Mouse (Mus musculus): ENCODE results near the gene Gm21698. TPM values are rescaled to one million over a fixed set of nuclear protein-coding genes. Genes with fewer than 3 reads are reported as not detected.
"Not testable (repeated sequence)": the region's sequence is repeated elsewhere in the genome, so short reads cannot be mapped to it uniquely, and the experiment has no call there.

Gene Gm21698
- 0.07 and 0.23 TPM in 2 replicates for polyA plus RNA-seq (2014; fragmentation: Nextera tagmentation; extraction: Ambion mirVana)

GRCm38 (mm10) chr5:25988550-25988949 lies at the start of gene Gm21698:
Gm21698 (minus strand) TSS chr5:25988650.
- H3K4me3 ChIP-seq (ENCODE audit: low read length); H3K9me3 ChIP-seq (ENCODE audit: control insufficient read depth, low read length); H3K4me2 ChIP-seq (replicated peaks; ENCODE audit: low read depth, low read length); H3K4me1 ChIP-seq (ENCODE audit: control insufficient read depth, insufficient read depth, low read length); H3K27ac ChIP-seq (ENCODE audit: low read depth, low read length); ATAC-seq (ENCODE audit: low FRiP score, low TSS enrichment); H3K27me3 ChIP-seq (ENCODE audit: control insufficient read depth, insufficient read depth, low read length); H3K36me3 ChIP-seq (ENCODE audit: control insufficient read depth, insufficient read depth, low read length); H3K9ac ChIP-seq (ENCODE audit: low read depth, low read length): not testable (repeated sequence)
- WGBS = no CpG with 5 or more reads among the region's 3 CpGs

GRCm38 (mm10) chr5:26022816-26023215 lies 34.4 kb upstream of the Gm21698 start, which contains the start of gene Gm5862:
Gm5862 (minus strand) TSS chr5:26022916.
- not testable (repeated sequence) for H3K9me3 ChIP-seq (ENCODE audit: control insufficient read depth, low read length); H3K4me1 ChIP-seq (ENCODE audit: control insufficient read depth, insufficient read depth, low read length); H3K27ac ChIP-seq (ENCODE audit: low read depth, low read length); H3K4me3 ChIP-seq (ENCODE audit: low read length); H3K9ac ChIP-seq (ENCODE audit: low read depth, low read length); H3K27me3 ChIP-seq (ENCODE audit: control insufficient read depth, insufficient read depth, low read length); H3K36me3 ChIP-seq (ENCODE audit: control insufficient read depth, insufficient read depth, low read length); ATAC-seq (ENCODE audit: low FRiP score, low TSS enrichment); H3K4me2 ChIP-seq (replicated peaks; ENCODE audit: low read depth, low read length)
- no CpG with 5 or more reads among the region's 3 CpGs for WGBS

DNA sequence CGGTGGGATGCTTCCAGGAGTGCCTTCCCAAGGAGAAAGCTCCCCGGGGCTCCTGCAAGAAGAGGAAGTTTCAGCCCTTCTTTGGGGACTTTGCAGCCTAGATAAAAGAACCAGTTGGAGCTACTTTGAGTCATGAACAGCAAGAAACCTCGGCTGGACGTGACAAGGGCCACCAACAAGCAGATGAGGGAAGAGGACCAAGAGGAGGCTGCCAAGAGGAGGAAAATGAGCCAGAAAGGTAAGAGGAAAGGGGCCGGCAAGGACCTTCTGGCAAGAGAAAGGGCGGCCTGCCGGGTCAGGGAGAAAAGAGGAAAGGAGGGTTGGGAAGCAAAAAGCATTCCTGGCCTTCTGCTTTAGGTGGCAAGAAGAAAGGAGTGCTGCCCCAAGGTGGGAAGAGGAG lies 19.2 kb upstream of the Gm21698 start:
- not testable (repeated sequence) for ATAC-seq (ENCODE audit: low FRiP score, low TSS enrichment); H3K4me3 ChIP-seq (ENCODE audit: low read length); H3K27me3 ChIP-seq (ENCODE audit: control insufficient read depth, insufficient read depth, low read length); H3K4me2 ChIP-seq (replicated peaks; ENCODE audit: low read depth, low read length); H3K9me3 ChIP-seq (ENCODE audit: control insufficient read depth, low read length); H3K9ac ChIP-seq (ENCODE audit: low read depth, low read length); H3K27ac ChIP-seq (ENCODE audit: low read depth, low read length); H3K4me1 ChIP-seq (ENCODE audit: control insufficient read depth, insufficient read depth, low read length); H3K36me3 ChIP-seq (ENCODE audit: control insufficient read depth, insufficient read depth, low read length)
- 72% methylated on average over 6 of the region's 7 CpGs for WGBS

DNA sequence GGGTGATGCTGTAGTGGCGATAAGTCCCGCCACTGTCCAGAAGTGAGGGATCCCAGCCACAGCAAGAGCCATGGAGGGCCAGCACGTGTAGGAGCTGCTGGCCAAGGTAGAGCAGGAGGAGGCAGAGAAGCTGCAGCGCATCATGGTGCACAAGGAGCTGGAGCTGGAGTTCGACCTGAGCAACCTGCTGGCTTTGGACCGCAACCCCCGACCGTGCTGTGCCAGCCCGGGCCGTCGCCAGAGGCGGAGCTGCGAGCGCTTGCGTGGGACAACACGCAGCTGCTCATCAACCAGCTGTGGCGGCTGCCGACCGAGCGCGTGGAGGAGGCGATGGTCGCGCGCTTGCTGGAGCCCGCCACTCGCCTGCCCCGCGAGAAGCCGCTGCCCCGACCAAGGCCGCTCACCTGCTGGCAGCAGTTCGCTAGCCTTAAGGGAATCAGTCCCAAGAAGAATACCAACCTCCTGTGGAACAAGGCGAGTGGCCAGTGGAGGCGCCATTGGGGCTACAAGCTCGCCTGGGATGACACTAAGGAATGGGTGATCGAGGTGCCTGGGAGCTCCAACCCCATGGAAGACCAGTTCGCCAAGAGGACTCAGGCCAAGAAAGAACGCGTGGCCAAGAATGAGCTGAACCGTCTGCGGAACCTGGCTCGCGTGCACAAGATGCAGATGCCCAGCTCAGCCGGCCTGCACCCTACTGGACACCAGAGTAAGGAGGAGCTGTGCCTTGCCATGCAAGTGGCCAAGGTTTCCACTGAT lies 18.7 kb upstream of the Gm21698 start:
- WGBS = 24% methylated on average over 45 of the region's 45 CpGs
- ATAC-seq (ENCODE audit: low FRiP score, low TSS enrichment) = peak; percentile 92

DNA sequence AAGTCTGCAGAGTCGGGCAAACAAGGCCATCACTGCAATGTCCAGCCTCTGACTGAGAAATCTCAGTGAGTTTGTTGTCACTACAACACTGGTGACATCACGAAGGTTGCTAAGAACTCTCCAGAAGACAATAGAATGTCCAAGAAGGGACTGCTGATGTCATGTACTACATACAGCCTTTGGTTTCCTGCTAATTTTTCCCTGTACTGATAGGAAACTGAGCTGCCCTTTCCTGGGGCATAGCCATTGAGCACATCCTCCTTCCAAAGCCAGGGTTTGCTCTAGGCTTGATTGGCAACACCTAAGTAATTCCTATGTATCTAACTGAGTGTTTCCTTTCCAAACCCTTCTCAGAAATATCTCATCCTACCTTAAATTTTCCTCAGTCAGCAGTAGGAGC lies 16.2 kb upstream of the Gm21698 start, which contains the start of gene Gm1979:
Gene Gm1979, minus strand, starts transcription at position 101 of the 400 bp plus-strand sequence.
- H3K9me3 ChIP-seq (ENCODE audit: control insufficient read depth, low read length); H3K4me3 ChIP-seq (ENCODE audit: low read length); H3K27ac ChIP-seq (ENCODE audit: low read depth, low read length); H3K4me2 ChIP-seq (replicated peaks; ENCODE audit: low read depth, low read length); ATAC-seq (ENCODE audit: low FRiP score, low TSS enrichment); H3K27me3 ChIP-seq (ENCODE audit: control insufficient read depth, insufficient read depth, low read length); H3K9ac ChIP-seq (ENCODE audit: low read depth, low read length); H3K36me3 ChIP-seq (ENCODE audit: control insufficient read depth, insufficient read depth, low read length); H3K4me1 ChIP-seq (ENCODE audit: control insufficient read depth, insufficient read depth, low read length): not testable (repeated sequence)
- 100% methylated on average over 1 of the region's 2 CpGs for WGBS

More for the DNA sequence above, 18.7 kb upstream of the Gm21698 start:
- not testable (repeated sequence) for H3K27ac ChIP-seq (ENCODE audit: low read depth, low read length); H3K4me1 ChIP-seq (ENCODE audit: control insufficient read depth, insufficient read depth, low read length); H3K9ac ChIP-seq (ENCODE audit: low read depth, low read length); H3K36me3 ChIP-seq (ENCODE audit: control insufficient read depth, insufficient read depth, low read length); H3K27me3 ChIP-seq (ENCODE audit: control insufficient read depth, insufficient read depth, low read length); H3K9me3 ChIP-seq (ENCODE audit: control insufficient read depth, low read length)
- peak overlapping the region; percentile 35 for H3K4me3 ChIP-seq (ENCODE audit: low read length)
- peak overlapping the region; percentile 53 for H3K4me2 ChIP-seq (replicated peaks; ENCODE audit: low read depth, low read length)

DNA sequence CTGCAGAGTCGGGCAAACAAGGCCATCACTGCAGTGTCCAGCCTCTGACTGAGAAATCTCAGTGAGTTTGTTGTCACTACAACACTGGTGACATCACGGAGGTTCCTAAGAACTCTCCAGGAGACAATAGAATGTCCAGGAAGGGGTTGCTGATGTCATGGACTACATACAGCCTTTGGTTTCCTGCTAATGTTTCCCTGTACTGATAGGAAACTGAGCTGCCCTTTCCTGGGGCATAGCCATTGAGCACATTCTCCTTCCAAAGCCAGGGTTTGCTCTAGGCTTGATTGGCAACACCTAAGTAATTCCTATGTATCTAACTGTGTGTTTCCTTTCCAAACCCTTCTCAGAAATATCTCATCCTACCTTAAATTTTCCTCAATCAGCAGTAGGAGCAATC lies 15.9 kb downstream of the Gm21698 start, which contains the start of gene Gm21680:
Gene Gm21680, minus strand, starts transcription at position 101 of the 400 bp plus-strand sequence.
- not testable (repeated sequence) for H3K4me3 ChIP-seq (ENCODE audit: low read length); H3K27me3 ChIP-seq (ENCODE audit: control insufficient read depth, insufficient read depth, low read length); H3K36me3 ChIP-seq (ENCODE audit: control insufficient read depth, insufficient read depth, low read length); ATAC-seq (ENCODE audit: low FRiP score, low TSS enrichment); H3K4me2 ChIP-seq (replicated peaks; ENCODE audit: low read depth, low read length); H3K27ac ChIP-seq (ENCODE audit: low read depth, low read length); H3K9me3 ChIP-seq (ENCODE audit: control insufficient read depth, low read length); H3K4me1 ChIP-seq (ENCODE audit: control insufficient read depth, insufficient read depth, low read length); H3K9ac ChIP-seq (ENCODE audit: low read depth, low read length)
- no CpG with 5 or more reads among the region's 2 CpGs for WGBS

DNA sequence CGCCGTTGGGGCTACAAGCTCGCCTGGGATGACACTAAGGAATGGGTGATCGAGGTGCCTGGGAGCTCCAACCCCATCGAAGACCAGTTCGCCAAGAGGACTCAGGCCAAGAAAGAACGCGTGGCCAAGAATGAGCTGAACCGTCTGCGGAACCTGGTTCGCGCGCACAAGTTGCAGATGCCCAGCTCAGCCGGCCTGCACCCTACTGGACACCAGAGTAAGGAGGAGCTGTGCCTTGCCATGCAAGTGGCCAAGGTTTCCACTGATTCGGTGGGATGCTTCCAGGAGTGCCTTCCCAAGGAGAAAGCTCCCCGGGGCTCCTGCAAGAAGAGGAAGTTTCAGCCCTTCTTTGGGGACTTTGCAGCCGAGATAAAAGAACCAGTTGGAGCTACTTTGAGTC lies 31.4 kb downstream of the Gm21698 start:
- H3K36me3 ChIP-seq (ENCODE audit: control insufficient read depth, insufficient read depth, low read length); H3K9me3 ChIP-seq (ENCODE audit: control insufficient read depth, low read length); ATAC-seq (ENCODE audit: low FRiP score, low TSS enrichment); H3K27ac ChIP-seq (ENCODE audit: low read depth, low read length); H3K4me3 ChIP-seq (ENCODE audit: low read length); H3K27me3 ChIP-seq (ENCODE audit: control insufficient read depth, insufficient read depth, low read length); H3K4me2 ChIP-seq (replicated peaks; ENCODE audit: low read depth, low read length); H3K9ac ChIP-seq (ENCODE audit: low read depth, low read length); H3K4me1 ChIP-seq (ENCODE audit: control insufficient read depth, insufficient read depth, low read length): not testable (repeated sequence)
- 61% methylated on average over 16 of the region's 17 CpGs for WGBS

DNA sequence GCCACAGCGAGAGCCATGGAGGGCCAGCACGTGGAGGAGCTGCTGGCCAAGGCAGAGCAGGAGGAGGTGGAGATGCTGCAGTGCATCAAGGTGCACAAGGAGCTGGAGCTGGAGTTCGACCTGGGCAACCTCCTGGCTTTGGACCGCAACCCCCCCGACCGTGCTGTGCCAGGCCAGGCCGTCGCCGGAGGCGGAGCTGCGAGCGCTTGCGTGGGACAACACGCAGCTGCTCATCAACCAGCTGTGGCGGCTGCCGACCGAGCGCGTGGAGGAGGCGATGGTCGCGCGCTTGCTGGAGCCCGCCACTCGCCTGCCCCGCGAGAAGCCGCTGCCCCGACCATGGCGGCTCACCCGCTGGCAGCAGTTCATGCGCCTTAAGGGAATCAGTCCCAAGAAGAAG lies 31.8 kb downstream of the Gm21698 start:
- 35% methylated on average over 32 of the region's 32 CpGs for whole genome bisulfite sequencing
- H3K4me2 ChIP-seq (replicated peaks; ENCODE audit: low read depth, low read length) = peak overlapping the region; percentile 31

GRCm38 (mm10) chr5:25954317-25954716 lies 34.1 kb downstream of the Gm21698 start, which contains the start of gene Gm21671:
Gm21671 (minus strand) TSS chr5:25954417.
- H3K9ac ChIP-seq (ENCODE audit: low read depth, low read length); H3K9me3 ChIP-seq (ENCODE audit: control insufficient read depth, low read length); H3K36me3 ChIP-seq (ENCODE audit: control insufficient read depth, insufficient read depth, low read length); H3K4me3 ChIP-seq (ENCODE audit: low read length); H3K27me3 ChIP-seq (ENCODE audit: control insufficient read depth, insufficient read depth, low read length); H3K4me1 ChIP-seq (ENCODE audit: control insufficient read depth, insufficient read depth, low read length); H3K4me2 ChIP-seq (replicated peaks; ENCODE audit: low read depth, low read length); ATAC-seq (ENCODE audit: low FRiP score, low TSS enrichment); H3K27ac ChIP-seq (ENCODE audit: low read depth, low read length): not testable (repeated sequence)
- WGBS = 68% methylated on average over 2 of the region's 2 CpGs

More for the DNA sequence above, 31.8 kb downstream of the Gm21698 start:
- H3K9ac ChIP-seq (ENCODE audit: low read depth, low read length); H3K27ac ChIP-seq (ENCODE audit: low read depth, low read length); H3K27me3 ChIP-seq (ENCODE audit: control insufficient read depth, insufficient read depth, low read length); H3K4me3 ChIP-seq (ENCODE audit: low read length); H3K4me1 ChIP-seq (ENCODE audit: control insufficient read depth, insufficient read depth, low read length); H3K9me3 ChIP-seq (ENCODE audit: control insufficient read depth, low read length); H3K36me3 ChIP-seq (ENCODE audit: control insufficient read depth, insufficient read depth, low read length): not testable (repeated sequence)
- ATAC-seq (ENCODE audit: low FRiP score, low TSS enrichment) = 0 out of 2 replicates have a peak, but pooled peaks have one; percentile 81

Measured in kidney, embryonic 14.5 days (tissue).